Mouse (Mus musculus) c-Kit-negative CD71-positive TER-119-positive erythroid progenitor cells, embryonic 14.5 days (primary cell): ENCODE results near the gene Alas2.

Experiments used
- DNase-seq: peaks from one replicate; pipeline ENCODE4 v3.0.0-alpha.2; 2013; ENCODE audit warnings: low read depth, low spot score

The Alas2 gene

DNA sequence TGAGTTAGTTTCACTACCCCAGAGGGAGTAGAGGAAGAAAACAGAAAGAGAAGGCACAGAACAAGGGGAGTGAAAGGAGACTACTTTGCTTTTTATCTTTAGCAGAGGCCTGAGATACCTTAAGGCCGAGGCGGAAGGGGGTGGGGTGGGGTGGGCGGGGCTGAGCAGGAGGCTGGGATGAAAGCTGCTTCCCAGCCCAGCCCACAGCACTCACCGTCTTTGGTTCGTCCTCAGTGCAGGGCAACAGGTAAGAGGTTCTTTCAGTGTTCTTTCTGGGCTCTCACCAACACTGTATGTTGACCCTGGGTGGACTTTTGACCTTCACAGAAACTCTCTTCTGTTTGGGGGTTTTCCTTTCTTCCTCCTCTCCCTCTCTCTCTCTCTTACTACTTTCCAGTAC lies at the start of gene Alas2:
Alas2 (plus strand) TSS at position 137 of the 400 bp plus-strand sequence.
- DNase-seq = no peak

DNA sequence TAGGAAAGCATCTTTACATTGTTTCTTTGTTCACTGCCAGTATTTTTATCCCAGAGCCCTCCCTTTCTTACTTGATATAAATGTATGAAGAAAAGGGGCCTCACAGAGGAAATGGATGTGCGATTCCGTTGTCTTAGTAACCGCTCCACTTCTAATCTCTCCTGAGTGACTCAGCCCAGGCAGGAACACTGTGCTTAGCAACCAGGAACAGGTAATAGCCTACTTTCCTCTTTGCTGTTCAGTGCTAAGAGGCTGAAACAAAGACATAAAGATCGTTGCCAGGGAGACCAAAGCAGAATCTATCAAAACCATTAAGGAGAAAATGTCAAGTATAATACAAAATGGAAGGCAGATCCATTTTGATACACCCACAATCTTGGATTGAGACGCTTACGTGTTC lies 38.5 kb upstream of the Alas2 start:
- no peak for DNase-seq

DNA sequence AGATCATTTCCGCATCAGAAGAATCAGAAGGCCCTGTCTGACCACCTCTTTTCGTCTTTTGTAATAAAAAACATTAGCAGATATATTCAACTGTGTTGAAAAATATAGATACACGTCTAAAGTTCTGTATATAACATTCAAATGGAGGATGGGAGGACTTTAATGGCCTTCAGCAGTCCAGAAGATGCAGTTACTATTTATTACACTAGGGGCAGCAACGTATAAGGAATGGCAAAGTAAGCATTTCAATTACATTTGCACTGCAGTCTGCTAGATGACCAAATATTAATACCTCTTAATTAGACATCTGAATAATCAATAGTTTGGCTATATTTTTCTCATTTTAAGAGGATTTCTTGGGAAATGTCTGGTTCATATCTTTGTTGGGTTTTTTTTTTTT lies 36.5 kb upstream of the Alas2 start:
- peak; percentile 67 for DNase-seq

DNA sequence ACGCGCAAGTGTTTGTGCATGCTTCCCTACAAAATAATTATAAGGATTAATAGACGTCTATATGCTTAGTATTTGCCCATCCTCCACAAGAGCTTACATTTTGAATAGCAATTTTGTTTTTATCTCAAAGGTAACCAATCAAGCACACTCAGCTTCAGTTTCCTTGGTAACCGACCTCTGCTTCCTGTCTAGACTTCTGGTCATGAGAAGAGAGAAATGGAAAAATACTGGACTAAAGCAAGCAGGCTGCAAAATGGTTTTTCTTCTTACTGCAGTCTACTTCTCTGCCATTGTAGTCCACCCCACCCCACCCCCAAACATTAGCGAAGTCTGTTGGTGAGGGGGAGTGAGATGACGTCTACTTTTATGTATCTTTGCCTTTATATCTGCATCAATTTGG lies 35.9 kb upstream of the Alas2 start:
- DNase-seq = no peak

DNA sequence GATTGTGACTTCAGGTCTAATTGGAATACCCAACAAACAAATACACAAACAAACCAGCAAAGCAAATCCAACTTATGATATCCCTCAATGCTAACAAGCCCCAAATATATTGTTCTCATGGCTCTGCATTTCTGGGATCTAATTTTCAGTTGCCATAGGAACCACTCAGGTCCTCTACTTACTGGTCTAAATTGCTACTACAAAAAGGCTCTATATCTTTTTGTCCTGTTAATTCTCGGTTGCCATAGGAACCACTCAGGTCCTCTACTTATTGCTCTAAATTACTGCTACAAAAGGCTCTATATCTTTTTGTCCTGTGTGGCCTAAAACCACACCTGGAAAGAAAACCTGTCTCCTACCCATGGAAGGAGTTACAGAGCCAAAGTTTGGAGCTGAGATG lies 33.0 kb upstream of the Alas2 start:
- DNase-seq = no peak

DNA sequence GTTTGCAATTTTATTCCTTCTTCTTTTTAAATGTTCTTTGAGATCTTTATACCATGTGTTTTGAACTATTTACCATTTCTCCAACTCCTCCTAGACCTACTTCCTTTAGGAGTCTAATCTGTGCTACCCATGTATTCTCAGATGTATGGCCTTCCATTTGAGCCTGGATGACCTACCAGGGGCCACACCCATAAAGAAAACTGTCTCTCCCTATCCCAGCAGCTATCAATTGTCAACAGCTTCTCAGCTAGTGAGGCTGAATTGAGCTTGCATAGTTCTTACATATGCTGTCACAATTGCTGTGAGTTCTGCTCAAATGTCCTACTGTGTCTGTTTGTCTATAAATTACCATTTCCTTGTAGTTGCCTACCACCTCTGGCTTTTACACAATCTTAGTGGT lies 31.2 kb upstream of the Alas2 start:
- DNase-seq = peak; percentile 60

DNA sequence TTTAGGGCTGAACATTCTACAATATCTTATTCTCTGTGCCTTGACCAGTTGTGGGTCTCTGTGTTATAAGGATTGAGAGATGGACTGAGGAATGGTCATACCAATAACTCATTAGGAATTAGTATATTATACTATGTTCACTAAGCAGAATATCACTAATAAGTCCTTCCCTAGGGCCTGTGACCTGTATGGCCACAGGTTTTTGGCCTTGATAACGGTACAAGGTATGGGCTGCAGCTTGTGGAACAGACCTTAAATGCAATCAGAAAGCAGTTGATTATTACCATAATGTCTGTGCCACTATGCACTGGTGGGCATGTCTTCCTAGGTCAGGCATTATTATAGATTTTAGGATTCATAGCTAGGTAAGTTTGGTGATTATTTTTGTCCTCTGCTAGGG lies 30.7 kb upstream of the Alas2 start:
- DNase-seq = no peak

DNA sequence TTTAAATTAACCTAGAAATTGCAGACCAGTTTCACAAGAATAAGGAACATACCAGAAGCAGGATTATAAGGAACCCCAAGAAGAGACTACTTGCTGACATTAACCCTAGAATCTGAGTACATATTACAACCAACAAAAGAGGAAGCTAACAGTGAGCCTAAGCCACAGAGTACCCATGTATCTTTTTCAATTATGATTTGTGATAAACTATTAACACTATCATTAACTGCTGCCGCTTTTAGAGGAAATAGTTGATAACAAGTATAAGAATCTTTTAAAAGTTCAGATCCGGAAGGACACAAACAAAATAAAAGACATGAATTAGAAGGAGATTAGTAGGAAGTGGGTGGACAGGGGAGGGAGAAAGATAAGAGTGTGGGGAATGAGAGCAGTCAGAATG lies 7.1 kb upstream of the Alas2 start:
- DNase-seq = no peak

DNA sequence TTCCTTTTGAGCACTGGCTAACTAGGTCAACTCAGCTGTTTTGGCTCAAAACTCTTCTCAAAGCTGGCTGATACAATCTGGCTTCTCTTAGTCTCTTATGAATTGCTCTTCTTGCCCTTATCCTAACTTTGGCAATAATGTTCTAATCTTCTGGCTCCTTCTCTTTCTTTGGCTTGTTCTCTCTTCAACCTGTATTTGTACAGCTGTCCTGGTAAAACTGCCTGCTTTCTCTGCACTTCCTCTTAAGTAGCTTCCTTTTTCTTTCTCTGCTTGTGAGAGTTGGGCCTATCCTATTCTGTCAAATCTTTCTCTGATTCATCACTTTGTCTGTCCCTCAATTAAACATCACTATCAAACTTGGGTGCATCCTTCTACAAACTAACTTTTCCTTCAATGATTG lies 5.5 kb upstream of the Alas2 start:
- no peak for DNase-seq

DNA sequence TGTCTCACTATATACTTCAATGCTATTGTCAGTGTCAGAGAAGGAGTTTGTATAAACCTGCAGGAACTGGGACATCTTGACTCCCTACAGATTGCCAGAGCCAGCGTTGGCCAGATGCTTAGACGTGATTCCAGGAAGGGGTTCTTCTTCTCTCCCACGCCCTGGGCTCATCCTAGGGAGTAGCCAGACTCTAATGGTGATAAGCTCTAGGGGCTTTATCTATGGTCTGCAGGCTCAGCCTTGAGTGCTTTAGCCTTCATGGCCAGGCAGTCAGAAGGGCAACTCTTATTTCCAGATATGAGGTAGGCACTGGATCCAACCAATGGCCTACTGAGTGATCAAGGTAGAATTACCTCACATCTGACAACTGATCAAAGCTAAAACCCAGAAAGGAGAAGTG lies 2.5 kb downstream of the Alas2 start:
- DNase-seq = peak; percentile 84

DNA sequence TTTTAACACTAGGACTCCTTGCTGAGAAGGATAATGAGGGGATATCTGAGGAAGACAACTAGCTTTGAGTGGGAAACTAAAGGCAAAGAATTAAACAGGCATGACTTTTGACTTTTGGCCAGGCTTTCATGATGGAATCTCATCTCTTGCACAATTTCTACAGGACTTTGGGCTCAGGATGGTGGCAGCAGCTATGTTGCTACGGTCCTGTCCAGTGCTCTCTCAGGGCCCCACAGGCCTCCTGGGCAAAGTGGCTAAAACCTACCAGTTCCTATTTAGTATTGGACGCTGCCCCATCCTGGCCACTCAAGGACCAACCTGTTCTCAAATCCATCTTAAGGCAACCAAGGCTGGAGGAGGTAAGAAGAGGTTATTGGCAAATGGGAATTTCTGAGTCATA lies 4.8 kb downstream of the Alas2 start:
- DNase-seq = no peak

DNA sequence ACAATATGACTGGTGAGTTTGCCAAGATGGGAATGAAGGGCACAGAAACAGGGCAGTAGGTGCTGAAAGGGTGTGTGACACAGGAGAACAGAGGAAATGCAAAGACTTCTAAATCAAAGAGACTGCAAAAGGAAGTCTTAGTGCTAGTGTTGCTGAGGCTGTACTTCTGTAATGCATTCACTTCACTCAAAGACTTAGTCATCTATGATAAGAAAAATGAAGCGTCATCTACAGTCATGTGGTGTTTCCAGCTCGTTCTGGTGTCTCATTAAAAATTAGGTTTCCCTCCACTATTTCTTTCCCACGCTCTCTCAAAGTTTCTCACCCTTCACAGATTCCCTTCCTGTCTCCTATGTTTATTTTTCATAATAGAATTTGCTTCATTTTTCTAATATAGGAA lies 6.9 kb downstream of the Alas2 start:
- no peak for DNase-seq

DNA sequence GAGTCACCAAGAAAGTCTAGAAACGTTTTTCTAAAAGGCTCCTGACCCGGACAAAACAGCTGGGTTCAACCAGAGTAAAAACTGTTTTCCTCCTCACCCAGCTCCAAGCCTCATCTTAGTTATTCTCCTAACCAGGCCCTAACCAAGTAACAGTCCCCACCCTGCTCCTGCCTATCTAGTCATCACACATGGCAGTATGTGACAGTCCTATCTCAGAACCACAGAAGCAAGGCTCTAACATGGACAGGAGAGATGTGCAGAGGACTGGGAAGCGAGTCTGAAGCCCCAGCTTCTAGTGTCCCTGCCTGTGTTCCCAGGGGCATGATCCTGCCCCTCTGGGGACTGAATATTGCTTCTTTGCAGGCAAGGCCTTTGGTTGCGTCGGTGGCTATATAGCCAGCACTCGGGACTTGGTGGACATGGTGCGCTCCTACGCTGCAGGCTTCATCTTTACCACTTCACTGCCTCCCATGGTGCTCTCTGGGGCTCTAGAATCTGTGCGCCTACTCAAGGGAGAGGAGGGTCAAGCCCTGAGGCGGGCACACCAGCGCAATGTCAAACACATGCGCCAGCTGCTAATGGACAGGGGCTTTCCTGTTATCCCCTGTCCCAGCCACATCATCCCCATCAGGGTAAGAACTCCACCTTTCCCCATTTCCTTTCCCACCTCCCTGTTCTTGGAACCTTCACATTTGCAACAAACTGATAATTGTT lies 17.6 kb downstream of the Alas2 start:
- DNase-seq = peak; percentile 74

DNA sequence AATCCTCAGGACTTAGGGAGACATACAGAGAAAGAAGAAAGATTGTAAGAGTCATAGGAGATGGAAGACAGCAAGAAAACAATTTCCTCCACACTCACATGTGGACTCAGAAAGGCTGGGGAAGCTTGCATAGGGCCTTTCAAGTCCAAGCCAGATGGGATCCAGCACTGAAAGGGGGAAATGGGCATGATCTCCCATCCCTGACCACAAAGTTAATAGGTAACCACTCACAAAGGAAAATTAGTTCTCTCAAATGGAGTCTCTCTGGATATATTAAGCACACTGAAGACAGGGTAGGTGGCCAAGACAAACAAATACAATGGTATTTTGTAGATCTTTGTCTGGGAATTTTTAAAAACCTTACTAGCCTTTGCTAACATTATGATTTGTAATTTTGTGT lies 34.7 kb downstream of the Alas2 start:
- no peak for DNase-seq

DNA sequence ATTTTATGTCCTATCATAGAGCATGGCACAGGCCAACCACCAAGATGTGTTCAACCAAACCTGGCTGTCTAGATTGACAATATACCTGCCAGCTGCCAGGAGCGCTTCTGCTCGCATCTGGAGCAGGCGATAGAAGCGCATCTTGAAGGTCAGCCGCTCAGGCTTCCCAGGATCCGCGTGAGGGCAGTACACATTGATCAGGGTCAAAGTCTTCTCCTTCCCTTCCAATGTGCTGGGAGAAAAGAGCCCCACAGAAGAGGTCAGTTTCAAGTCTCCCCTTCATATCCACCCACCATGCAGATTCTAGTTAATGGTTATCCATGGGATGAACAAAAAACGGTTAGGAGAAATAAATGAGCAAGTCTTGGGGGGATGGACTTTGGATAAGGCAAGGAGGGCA lies 37.9 kb downstream of the Alas2 start:
- DNase-seq = no peak

DNA sequence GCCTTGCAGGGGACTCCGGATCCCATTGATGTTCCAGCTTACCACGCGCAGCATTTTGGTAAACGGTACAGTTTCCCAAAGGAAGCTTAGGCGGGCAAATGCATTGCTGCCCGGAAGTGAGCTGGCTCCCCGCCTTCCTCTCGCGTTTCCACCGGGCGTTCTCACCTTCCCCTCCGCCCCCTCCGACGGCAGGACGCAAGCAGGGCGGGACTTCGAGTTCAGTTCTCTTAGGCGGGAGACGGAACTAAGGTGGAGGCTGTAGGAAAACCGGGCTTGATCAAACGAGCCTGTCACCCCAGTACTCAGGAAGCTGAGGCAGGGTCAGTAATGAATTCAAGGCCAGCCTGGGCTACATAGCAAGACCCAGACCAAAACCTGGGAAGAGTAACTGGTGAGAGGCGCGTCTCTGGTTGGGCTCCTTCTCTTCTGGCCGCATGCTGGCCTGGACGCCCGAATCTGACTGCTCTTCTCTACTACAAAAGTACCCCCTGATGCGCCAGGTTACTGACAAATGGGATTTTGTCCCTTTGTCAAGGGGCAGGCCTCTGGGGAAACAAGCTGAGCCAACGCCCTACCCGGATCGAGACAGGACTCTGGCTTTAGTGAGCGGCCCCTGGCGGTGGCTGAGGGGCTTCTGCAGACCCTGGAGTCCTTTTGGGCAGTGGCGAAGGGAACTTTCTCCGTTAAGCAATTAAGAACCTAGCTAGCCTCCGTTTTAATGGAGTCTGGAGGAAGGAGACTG lies 41.0 kb downstream of the Alas2 start, which contains the start of gene Pfkfb1:
Pfkfb1 (plus strand) TSS at position 207 of the 742 bp plus-strand sequence.
- DNase-seq = peak; percentile 58

DNA sequence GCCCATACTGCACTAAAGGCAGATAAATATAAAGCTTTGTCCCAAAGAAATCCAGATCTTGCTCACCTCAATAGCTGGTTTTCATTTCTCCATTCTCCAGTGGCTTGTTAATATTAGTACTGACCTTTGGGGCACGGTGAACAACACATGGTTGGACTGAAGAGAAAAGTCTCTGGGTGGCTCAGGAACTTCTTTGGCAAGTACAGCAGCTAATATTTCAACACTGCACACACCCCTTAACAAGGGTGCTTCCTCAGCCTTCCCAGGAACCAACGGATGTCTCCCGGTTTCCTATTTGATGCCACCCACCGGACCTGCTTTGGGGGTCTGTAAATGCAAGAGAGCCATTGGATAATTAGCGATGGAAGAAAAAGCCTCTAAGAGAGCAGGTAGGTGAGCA lies 42.5 kb downstream of the Alas2 start, which contains the start of gene Apex2:
Apex2 (minus strand) TSS at position 173 of the 400 bp plus-strand sequence.
- no peak for DNase-seq

DNA sequence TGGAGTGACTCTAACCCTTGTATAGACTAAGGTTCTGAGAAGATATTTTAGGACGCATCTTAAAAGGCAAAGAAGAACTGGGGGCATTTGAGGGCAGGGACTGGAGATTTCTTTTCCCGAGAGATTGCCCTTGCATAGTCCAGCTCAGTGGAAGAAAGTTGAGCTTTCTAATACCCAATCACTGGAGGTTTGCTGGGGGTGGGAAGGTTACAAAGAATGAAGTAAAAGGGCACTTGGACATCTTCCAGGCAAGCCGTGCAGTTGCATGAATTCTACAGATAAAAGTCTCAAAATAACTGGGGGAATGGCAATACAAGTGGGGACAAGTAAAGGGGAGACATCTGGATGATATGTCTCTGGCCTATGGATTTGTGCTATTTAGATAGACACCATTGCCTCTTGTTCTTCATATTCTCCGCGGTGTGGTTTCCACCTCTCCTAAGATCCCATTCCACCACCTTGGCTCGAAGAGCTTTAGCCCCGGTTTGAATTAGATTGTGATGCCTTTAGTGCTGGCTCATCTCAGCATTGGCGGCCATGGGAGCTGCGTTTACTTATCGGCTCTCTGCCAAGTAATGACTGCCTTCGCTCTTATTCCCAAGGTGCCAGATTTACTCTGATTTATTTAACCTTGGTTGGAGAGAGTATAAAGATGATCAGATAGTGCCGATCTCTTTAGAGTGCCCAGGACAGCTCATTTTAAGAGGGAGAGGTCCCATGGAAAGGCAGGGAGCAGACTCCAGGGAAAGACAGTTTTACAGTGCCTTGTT lies 46.3 kb downstream of the Alas2 start:
- no peak for DNase-seq

DNA sequence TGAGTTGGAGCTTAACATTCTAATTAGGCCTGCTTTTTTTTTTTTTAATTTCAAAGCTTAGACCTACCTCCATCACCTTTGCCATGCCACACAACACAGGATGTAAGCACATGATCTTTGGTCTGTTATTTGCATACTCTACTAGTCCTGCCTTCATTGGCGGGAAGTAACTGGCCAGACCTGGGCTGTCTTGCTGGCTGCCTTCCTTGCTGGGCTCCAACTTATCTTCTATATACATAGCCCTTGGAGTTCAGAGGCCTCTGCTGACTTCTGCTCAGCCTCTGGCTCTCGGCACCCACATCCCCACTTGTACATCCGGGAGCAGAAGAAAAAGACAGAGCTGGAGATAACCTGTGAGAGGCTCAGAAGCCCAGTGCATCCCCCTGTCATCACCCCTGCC lies 47.0 kb downstream of the Alas2 start:
- DNase-seq = no peak

DNA sequence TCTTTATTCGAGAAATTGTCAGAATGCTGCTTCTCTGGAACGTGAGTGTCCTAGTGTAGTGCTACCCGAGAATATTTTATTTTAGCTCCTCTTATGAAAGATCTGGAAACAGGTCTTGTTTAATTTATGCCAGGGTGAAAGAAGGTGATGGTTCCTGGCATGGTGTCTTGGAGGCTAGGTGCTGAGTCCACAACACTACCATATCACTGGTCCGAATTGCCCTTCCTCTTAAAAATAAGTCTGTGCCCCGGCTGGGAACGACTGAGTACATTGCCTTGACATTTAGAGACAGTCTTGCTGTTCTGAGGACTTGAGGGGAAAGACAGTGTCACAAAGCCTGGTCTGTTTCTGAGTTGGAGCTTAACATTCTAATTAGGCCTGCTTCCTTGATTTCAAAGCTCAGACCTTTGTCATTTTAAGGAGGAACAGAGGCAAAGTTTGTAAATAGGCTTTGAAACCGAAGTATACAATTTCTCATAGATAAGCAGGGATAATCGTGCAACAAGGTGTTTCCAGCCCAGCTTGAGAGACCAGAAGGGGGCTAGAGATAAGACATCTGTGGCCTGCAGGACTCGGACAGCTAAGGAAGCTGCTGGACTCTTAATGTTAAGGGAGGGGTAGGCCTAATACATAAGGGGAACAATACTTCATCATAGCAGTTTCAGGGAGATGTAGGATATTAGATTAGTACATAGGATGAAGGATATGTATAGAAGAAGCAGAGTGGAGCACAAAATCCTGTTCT lies 48.0 kb downstream of the Alas2 start:
- DNase-seq = no peak

DNA sequence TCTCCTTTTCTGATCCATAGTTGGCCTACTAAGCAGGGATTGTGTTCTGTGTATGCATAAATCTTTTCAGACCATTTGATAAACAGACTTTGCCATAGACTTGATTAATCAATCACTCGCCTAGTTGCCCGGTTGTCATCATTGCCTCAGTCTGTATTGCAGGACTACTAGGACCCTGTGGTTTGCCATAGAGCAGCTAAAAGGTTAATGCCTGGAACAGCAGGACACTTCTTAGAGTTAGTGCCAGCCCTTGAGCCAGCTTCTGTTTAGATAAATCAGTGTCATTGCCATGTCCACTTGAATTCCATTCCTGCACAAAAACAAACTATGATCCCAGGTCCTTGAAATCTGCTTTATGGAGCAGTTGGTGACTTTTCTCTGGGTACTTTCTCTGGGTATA lies 51.7 kb downstream of the Alas2 start:
- no peak for DNase-seq
